Mouse (Mus musculus): Measurements from ENCODE around the gene Gm42906.

DNA sequence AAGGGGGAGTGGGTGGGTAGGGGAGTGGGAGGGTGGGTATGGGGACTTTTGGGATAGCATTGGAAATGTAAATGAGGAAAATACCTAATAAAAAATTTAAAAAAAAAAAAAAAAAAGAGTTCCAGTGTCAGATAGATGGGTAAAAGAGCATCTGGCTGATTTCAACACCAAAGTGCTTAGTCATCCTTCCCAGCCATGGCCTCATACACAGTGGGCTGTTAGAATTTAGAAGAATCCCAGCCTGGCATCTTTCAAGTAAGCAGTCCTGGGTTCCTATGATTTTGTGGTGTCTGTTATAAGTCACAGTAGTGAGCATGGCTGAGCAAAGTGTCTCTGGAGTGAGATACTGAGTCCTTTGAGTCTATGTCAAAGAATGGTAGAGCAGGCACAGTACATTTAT, 7.1 kb upstream of the Gm42906 start:
- no peak for TF ChIP-seq MAFK (IDR thresholded peaks at IDR 0.05; ENCODE audit: insufficient read depth, low read depth, low read length)
- no peak for TF ChIP-seq ZNF384 (IDR thresholded peaks at IDR 0.05; ENCODE audit: low read depth, low read length)
- TF ChIP-seq CHD2 (IDR thresholded peaks at IDR 0.05; ENCODE audit: low read depth, low read length) = no peak
- no peak for TF ChIP-seq HCFC1 (IDR thresholded peaks at IDR 0.05; ENCODE audit: borderline replicate concordance, insufficient read depth, low read length)

Data from ES-E14 (cell line).